Mouse (Mus musculus): ENCODE results near the gene Nt5dc2. TPM values are rescaled to one million over a fixed set of nuclear protein-coding genes. Genes with fewer than 3 reads are reported as not detected.

Gene Nt5dc2
- polyA plus RNA-seq, 1 experiment from 2014 or later = 451 TPM

DNA sequence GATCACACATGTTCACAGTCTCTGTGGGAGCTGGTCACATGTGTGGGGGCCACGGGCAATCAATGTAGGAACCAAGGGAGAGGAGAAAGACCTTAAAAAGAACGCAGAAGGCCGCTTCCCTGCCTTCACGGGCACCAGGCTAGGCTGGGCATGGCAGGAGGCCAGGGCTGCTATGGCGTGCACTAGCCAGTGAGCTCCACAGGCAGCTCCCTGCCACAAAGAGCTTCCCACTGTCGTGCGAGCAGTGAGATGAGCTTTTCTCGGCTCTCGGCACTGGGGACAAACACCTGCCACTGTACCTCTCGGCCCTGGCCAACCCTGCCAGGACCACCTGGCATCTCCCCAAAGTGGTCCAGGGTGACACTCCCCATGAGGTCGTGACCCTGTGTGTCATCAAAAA is 40.5 kb downstream of the Nt5dc2 start:
- Histone ChIP-seq H3K36me3 (peaks cover 67% of the 10 kb centered on the region), H3K4me1 (0 out of 2 replicates have a peak, but pooled peaks cover 7% of the 10 kb centered on the region), H3K4me2 (no peak overlapping the region), H3K27me3 (no peaks in the 10 kb centered on the region), H3K9me3 (no peaks in the 10 kb centered on the region), H3K4me3 (no peak overlapping the region), H3K9ac (no peak overlapping the region), H3K27ac (no peak overlapping the region)
- no peak for ATAC-seq (ENCODE audit: borderline replicate concordance, extremely low read depth, low FRiP score, low TSS enrichment)
- WGBS = 86% methylated on average over 11 of the region's 11 CpGs

DNA sequence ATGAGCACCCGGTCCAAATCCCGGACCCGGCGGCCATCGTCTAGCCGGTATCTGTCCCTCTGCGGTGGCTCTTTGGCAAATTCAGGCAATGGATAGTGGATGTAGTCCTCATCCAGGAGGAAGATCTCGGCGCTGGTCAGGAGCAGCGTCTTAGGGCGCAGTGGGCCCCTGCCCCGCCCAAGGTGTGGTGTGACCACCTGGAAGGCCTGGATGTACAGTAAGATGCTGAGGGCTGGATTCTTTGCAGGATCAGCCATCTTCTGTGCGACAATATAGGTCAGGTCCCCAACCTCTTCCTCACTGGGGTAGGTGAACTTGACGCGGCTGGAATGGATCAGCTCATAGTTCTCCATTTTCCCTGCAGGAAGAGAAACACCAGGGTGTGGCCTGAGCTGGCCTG is 41.0 kb downstream of the Nt5dc2 start:
- WGBS = 96% methylated on average over 15 of the region's 15 CpGs
- H3K27ac ChIP-seq = no peak overlapping the region
- 0 out of 2 replicates have a peak, but pooled peaks cover 7% of the 10 kb centered on the region for H3K4me1 ChIP-seq
- no peak for ATAC-seq (ENCODE audit: borderline replicate concordance, extremely low read depth, low FRiP score, low TSS enrichment)
- no peaks in the 10 kb centered on the region for H3K9me3 ChIP-seq
- H3K9ac ChIP-seq = no peak overlapping the region
- H3K36me3 ChIP-seq = peaks cover 71% of the 10 kb centered on the region
- no peak overlapping the region for H3K4me3 ChIP-seq
- H3K4me2 ChIP-seq = no peak overlapping the region
- H3K27me3 ChIP-seq = no peaks in the 10 kb centered on the region

DNA sequence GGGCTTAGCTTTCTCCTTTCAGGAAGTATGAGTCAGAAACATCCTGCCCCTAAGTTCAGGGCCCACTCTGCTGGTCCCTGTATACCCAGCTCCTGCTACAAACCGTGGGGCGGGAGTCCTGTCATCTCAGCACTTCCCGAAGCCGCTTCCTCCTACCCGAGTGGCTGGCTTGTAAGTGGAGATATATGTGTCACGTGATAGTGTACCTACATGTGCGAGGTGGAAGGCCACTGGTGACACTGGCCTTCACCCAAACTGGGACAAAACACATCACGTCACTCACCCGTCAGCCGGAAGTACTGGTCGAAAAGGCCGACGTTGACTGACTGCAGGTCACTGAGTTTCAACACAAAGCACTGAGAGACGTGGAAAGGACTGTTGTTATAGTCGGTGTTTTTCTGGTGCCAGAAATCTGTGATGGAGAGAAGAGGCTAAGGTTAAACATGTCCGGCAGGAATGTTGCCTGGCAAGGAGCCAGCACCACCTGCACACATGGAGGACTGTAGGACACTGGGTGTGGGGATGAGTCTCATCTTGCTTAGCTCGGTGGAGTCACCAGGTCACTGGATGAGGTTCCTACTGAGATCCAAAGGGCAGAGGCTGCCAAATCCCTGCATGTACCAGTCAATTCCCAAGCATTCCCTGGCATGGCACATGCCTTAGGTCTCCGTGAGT is 42.1 kb downstream of the Nt5dc2 start:
- no peak for ATAC-seq (ENCODE audit: borderline replicate concordance, extremely low read depth, low FRiP score, low TSS enrichment)
- H3K9ac ChIP-seq = no peak overlapping the region

DNA sequence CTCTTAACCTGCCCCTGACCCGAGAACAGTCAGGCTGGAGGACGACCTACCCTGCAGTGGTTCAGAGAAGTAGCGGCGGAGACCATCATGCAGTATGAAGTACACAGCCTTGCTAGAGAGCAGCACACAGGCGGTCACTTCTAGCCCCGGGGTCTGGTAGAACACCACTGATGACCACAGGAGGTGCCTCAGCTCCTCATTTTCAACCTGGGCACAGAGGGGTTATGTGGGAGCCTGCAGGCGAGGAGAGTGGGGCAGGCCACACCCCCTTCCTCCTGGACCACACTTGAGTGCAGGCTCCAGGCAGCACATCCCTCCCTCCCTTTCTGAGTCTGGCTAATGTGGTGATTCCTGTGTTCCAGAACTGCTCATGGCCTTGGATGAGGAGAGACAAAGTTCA is 42.7 kb downstream of the Nt5dc2 start:
- no peaks in the 10 kb centered on the region for H3K27me3 ChIP-seq
- H3K36me3 ChIP-seq = peaks cover 87% of the 10 kb centered on the region
- H3K9ac ChIP-seq = no peak overlapping the region
- H3K9me3 ChIP-seq = no peaks in the 10 kb centered on the region
- 82% methylated on average over 7 of the region's 7 CpGs for WGBS
- peak overlapping the region; percentile 25; the same call in 1 of the 2 replicates for H3K27ac ChIP-seq
- H3K4me1 ChIP-seq = 0 out of 2 replicates have a peak, but pooled peaks cover 7% of the 10 kb centered on the region
- ATAC-seq (ENCODE audit: borderline replicate concordance, extremely low read depth, low FRiP score, low TSS enrichment) = no peak
- H3K4me2 ChIP-seq = no peak overlapping the region
- H3K4me3 ChIP-seq = no peak overlapping the region

More for the DNA sequence above, 42.1 kb downstream of the Nt5dc2 start:
- H3K36me3 ChIP-seq = peaks cover 82% of the 10 kb centered on the region
- H3K4me2 ChIP-seq = no peak overlapping the region
- H3K4me3 ChIP-seq = no peak overlapping the region
- no peaks in the 10 kb centered on the region for H3K27me3 ChIP-seq
- peak overlapping the region; percentile 45; the same call in 1 of the 2 replicates for H3K27ac ChIP-seq
- H3K9me3 ChIP-seq = no peaks in the 10 kb centered on the region
- 66% methylated on average over 18 of the region's 18 CpGs for WGBS
- H3K4me1 ChIP-seq = 0 out of 2 replicates have a peak, but pooled peaks cover 7% of the 10 kb centered on the region

DNA sequence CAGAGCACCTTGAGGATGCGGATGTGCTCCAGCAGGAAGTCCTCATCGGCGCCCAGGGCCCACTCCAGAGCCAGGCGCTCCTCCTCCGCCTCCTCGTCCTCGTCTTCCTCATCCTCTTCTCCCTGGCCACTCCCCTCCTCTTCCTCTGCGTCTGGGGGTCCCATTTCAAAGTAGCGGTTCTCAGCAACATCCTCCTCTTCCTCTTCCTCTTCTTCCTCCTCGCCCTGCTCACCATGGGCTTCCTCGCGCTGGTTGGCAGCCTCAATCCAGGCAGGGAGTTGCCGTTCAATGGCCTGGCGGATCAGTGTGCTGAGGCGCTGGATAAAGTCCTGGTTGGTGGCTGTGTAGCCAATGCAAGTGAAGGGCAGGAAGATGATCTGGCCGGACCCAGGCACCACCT is 46.4 kb downstream of the Nt5dc2 start:
- 79% methylated on average over 16 of the region's 16 CpGs for WGBS
- no peak overlapping the region for H3K9ac ChIP-seq
- no peak overlapping the region for H3K27ac ChIP-seq
- peaks cover 97% of the 10 kb centered on the region for H3K36me3 ChIP-seq
- H3K9me3 ChIP-seq = no peaks in the 10 kb centered on the region
- peaks cover 12% of the 10 kb centered on the region; the same call in 1 of the 2 replicates for H3K4me1 ChIP-seq
- H3K4me3 ChIP-seq = no peak overlapping the region
- H3K27me3 ChIP-seq = no peaks in the 10 kb centered on the region
- ATAC-seq (ENCODE audit: borderline replicate concordance, extremely low read depth, low FRiP score, low TSS enrichment) = no peak
- H3K4me2 ChIP-seq = no peak overlapping the region

DNA sequence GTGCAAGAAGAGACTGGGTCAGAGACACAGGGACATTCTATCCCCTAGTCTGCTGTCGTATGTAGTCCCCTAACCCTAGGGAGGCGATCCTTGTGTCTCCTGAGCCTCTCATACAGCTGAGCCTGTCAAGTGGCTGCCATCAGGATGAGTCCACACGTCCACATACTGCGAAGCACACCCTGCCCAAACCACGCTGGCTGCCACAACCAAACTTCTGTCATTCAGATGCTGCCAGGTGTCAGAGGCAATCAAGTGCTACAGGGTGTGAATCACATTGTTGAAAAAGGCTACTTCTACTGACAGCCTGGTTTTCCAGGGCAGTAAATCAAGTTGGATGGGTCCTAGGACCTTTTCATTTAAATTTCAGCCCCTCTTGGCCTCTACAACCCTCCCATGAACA is 46.9 kb downstream of the Nt5dc2 start:
- Histone ChIP-seq H3K27ac (no peak overlapping the region), H3K4me2 (no peak overlapping the region), H3K9me3 (no peaks in the 10 kb centered on the region), H3K36me3 (peaks cover 97% of the 10 kb centered on the region), H3K9ac (no peak overlapping the region), H3K27me3 (no peaks in the 10 kb centered on the region), H3K4me1 (peaks cover 13% of the 10 kb centered on the region; the same call in 1 of the 2 replicates), H3K4me3 (no peak overlapping the region)
- 89% methylated on average over 5 of the region's 5 CpGs for WGBS
- no peak for ATAC-seq (ENCODE audit: borderline replicate concordance, extremely low read depth, low FRiP score, low TSS enrichment)

DNA sequence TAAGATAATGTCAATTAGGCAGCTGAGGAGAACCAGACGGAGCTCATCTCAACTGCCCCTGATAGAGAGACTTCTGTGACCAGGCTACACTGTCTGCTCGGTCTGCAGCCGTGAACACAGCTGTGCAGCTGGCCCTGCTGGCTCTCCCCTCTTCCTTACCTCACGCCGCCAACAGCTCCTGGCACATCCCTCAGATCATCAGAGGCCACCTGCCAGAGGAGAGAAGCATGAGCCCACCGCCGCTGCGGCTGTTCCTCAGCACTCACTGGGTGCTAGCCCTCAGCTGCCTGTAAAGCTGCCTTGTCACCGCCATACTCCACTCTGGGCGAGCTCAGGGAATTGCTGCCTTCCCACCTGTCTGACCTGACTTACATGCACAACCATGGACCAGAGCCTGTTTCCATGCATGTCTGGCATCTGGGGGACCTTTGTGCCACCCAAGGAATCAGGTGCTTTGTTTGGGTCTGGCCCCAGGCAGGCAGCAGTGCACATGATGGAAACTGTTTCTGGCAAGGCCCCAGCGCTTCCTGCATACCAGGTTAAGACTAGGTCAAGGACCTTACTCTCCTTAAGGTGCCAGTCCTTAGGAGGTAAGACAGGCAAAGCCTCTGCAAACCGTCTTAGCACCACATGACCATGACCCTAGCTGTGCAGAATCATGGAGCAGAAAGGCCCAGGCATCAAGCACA is 49.0 kb downstream of the Nt5dc2 start:
- Histone ChIP-seq H3K4me3 (no peak overlapping the region), H3K27me3 (no peaks in the 10 kb centered on the region), H3K9ac (no peak overlapping the region), H3K9me3 (no peaks in the 10 kb centered on the region), H3K36me3 (peaks cover 97% of the 10 kb centered on the region), H3K4me2 (no peak overlapping the region), H3K4me1 (peaks cover 10% of the 10 kb centered on the region), H3K27ac (no peak overlapping the region)
- no peak for ATAC-seq (ENCODE audit: borderline replicate concordance, extremely low read depth, low FRiP score, low TSS enrichment)
- WGBS = 88% methylated on average over 12 of the region's 12 CpGs

DNA sequence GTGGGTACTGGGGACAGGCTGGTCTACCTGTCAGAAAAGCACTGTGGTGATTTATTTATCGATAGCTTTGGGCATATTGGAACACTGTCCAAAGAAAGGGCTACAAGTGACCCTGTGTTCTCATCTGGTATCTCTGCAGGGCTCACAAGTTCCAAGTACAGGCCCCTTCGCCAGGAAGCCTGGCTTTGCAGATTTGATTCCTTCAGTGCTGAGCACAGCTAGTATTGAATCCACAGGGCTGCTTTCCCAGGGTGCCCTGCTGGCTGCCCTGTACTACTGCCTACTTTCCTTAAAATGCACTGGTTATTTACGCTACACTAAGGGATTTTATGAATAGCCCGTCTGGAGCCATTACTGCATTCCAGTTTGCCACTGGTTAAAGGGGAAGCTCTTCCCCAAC is 50.7 kb downstream of the Nt5dc2 start:
- peak overlapping the region; percentile 42; the same call in 1 of the 2 replicates for H3K27ac ChIP-seq
- no peak for ATAC-seq (ENCODE audit: borderline replicate concordance, extremely low read depth, low FRiP score, low TSS enrichment)
- WGBS = 71% methylated on average over 4 of the region's 4 CpGs
- no peak overlapping the region for H3K9ac ChIP-seq
- no peaks in the 10 kb centered on the region for H3K27me3 ChIP-seq
- no peak overlapping the region for H3K4me3 ChIP-seq
- peaks cover 97% of the 10 kb centered on the region for H3K36me3 ChIP-seq
- no peaks in the 10 kb centered on the region for H3K9me3 ChIP-seq
- no peak overlapping the region for H3K4me2 ChIP-seq
- peaks cover 10% of the 10 kb centered on the region for H3K4me1 ChIP-seq

DNA sequence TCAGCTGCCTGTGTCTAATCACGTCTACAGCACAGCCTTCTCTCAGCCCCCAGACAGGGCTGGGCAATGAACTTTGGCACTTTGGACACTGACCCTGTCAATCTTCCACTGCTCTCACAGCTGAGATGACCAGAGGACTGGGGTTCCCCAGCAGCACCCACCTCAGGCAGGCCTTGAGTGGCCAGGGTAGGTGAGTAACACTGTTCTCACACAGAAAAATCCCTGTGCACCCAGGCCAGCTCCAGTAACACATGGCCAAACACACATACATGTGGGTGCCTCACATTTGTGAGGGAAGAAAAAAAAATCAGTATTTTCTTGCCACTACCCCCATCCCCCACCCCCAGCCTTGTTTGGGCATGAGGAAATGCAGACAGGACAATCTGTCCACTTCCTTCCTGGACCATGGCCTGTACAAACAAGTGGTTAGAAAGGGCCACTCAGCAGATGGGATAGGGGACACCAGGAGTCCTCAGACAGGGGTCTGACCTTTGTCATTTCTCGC is 52.0 kb downstream of the Nt5dc2 start:
- Histone ChIP-seq H3K27ac (no peak overlapping the region), H3K4me3 (no peak overlapping the region)

DNA sequence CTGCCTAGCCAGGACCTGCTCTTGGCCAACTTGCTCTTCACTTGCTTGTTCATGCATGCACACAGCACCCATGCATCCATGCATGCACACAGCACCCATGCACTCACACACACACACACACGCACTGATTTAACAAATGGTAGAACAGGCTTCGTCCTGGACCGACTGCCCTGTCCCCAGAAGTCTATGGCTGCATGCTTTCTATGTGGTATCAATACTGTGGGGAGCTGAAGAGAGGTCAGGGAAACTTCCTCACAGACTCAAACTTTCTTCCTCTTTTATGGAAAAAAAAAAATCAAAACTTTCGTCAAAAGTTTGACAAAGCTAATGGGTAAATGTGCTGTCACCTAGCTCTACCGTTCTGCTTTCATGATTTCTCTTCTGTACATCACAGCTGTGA is 52.7 kb downstream of the Nt5dc2 start:
- peak overlapping the region; percentile 11; the same call in 1 of the 2 replicates for H3K27ac ChIP-seq
- H3K27me3 ChIP-seq = no peaks in the 10 kb centered on the region
- WGBS = 76% methylated on average over 5 of the region's 5 CpGs
- no peak for ATAC-seq (ENCODE audit: borderline replicate concordance, extremely low read depth, low FRiP score, low TSS enrichment)
- no peaks in the 10 kb centered on the region for H3K9me3 ChIP-seq
- H3K9ac ChIP-seq = no peak overlapping the region
- H3K4me2 ChIP-seq = no peak overlapping the region
- H3K4me3 ChIP-seq = no peak overlapping the region
- peaks cover 10% of the 10 kb centered on the region for H3K4me1 ChIP-seq
- peaks cover 99% of the 10 kb centered on the region for H3K36me3 ChIP-seq

More for the DNA sequence above, 52.0 kb downstream of the Nt5dc2 start:
- peaks cover 10% of the 10 kb centered on the region for H3K4me1 ChIP-seq
- H3K9me3 ChIP-seq = no peaks in the 10 kb centered on the region
- peaks cover 97% of the 10 kb centered on the region for H3K36me3 ChIP-seq
- no peak; the same call in 1 of the 2 replicates for ATAC-seq (ENCODE audit: borderline replicate concordance, extremely low read depth, low FRiP score, low TSS enrichment)
- H3K4me2 ChIP-seq = no peak overlapping the region
- H3K27me3 ChIP-seq = no peaks in the 10 kb centered on the region
- H3K9ac ChIP-seq = no peak overlapping the region
- WGBS = 69% methylated on average over 2 of the region's 2 CpGs

DNA sequence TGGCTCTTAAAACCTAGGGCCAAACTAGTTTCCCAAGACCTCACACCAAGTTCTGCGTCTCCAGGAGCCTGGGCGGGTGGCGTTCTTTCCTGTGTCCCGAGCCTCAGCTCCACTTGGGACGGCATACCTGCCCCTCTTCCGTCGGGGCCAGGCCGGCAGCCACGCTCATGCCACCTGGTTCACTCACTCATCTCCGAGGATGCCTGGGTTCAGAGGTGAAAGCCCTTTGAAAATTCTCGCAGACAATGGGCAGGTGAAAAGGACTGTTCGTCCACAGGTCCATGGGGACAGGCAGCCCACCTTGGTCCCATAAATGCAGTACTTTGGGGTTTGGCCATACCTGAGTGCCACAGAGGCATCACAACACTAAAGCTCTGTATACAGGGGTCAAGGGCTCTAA is 53.3 kb downstream of the Nt5dc2 start:
- H3K27me3 ChIP-seq = no peaks in the 10 kb centered on the region
- H3K4me2 ChIP-seq = no peak overlapping the region
- no peak overlapping the region for H3K4me3 ChIP-seq
- no peaks in the 10 kb centered on the region for H3K9me3 ChIP-seq
- ATAC-seq (ENCODE audit: borderline replicate concordance, extremely low read depth, low FRiP score, low TSS enrichment) = no peak
- WGBS = 87% methylated on average over 12 of the region's 12 CpGs
- peaks cover 99% of the 10 kb centered on the region for H3K36me3 ChIP-seq
- 0 out of 2 replicates have a peak overlapping the region, but pooled peaks have one; percentile 11 for H3K27ac ChIP-seq
- H3K9ac ChIP-seq = no peak overlapping the region
- H3K4me1 ChIP-seq = peaks cover 10% of the 10 kb centered on the region

DNA sequence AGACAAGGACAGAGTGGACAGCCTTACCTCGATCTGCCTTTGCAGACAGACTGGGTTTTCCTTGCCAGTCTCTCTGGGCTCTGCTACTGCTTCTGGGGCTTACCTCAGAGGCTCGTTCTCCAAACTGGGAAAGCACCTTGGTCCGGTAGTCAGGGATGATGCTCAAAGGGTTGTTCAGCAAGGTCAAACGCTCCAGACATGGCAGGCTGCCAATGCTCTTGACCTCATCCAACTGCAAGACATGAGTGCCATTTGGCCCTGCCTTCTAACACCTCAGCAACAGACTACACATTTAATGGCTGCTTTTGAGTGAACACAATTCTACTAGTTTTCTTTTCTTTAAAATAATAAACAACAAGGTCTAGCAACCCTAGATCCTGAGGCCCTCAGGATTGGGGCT is 55.8 kb downstream of the Nt5dc2 start:
- H3K27me3 ChIP-seq = no peaks in the 10 kb centered on the region
- ATAC-seq (ENCODE audit: borderline replicate concordance, extremely low read depth, low FRiP score, low TSS enrichment) = no peak
- no peak overlapping the region for H3K4me2 ChIP-seq
- no peak overlapping the region for H3K27ac ChIP-seq
- peaks cover 99% of the 10 kb centered on the region for H3K36me3 ChIP-seq
- no peak overlapping the region for H3K9ac ChIP-seq
- no peak overlapping the region for H3K4me3 ChIP-seq
- peaks cover 10% of the 10 kb centered on the region for H3K4me1 ChIP-seq
- WGBS = 50% methylated on average over 4 of the region's 4 CpGs
- no peaks in the 10 kb centered on the region for H3K9me3 ChIP-seq

All from lung, embryonic 15.5 days (tissue).